Mouse (Mus musculus) kidney, postnatal 4 days (tissue): ENCODE data around the gene Nipbl.
"Not testable (repeated sequence)": the region's sequence is repeated elsewhere in the genome, so short reads cannot be mapped to it uniquely, and the experiment has no call there.

Experiments used
- DNase-seq, 2 experiments: peaks; one replicate each; pipeline ENCODE4 v3.0.0; 2021; ENCODE audit warnings: mixed read lengths in 2 of 2

Nipbl gene

GRCm38 (mm10) chr15:8443926-8444889, at the start of gene Nipbl:
Nipbl (minus strand) TSS chr15:8444463.
- DNase-seq = peak; percentile 91 to 95

GRCm38 (mm10) chr15:8485261-8485660, 41.0 kb upstream of the Nipbl start:
- DNase-seq = no peak

GRCm38 (mm10) chr15:8469006-8469575, 24.8 kb upstream of the Nipbl start:
- DNase-seq = no peak

- DNase-seq = no peak
Measured at GRCm38 (mm10) chr15:8463521-8463920, 19.3 kb upstream of the Nipbl start.

GRCm38 (mm10) chr15:8462780-8463179, 18.5 kb upstream of the Nipbl start:
- DNase-seq = no peak

- DNase-seq = no peak
Measured at GRCm38 (mm10) chr15:8460871-8461270, 16.6 kb upstream of the Nipbl start.

- DNase-seq = no peak
Measured at GRCm38 (mm10) chr15:8459979-8460378, 15.7 kb upstream of the Nipbl start.

- not testable (repeated sequence) for DNase-seq
Measured at GRCm38 (mm10) chr15:8456223-8456622, 12.0 kb upstream of the Nipbl start.

GRCm38 (mm10) chr15:8455486-8455885, 11.2 kb upstream of the Nipbl start:
- DNase-seq = no peak

- peak; percentile 9 to 42 for DNase-seq
Measured at GRCm38 (mm10) chr15:8451071-8451470, 6.8 kb upstream of the Nipbl start.

- DNase-seq = no peak
Measured at GRCm38 (mm10) chr15:8447193-8447767, 3.0 kb upstream of the Nipbl start.

GRCm38 (mm10) chr15:8446435-8446834, 2.2 kb upstream of the Nipbl start:
- DNase-seq = peak; percentile 43 to 59

GRCm38 (mm10) chr15:8445951-8446419, 1.7 kb upstream of the Nipbl start:
- DNase-seq = peak; percentile 33 to 42

GRCm38 (mm10) chr15:8444890-8445597, 781 bp upstream of the Nipbl start:
- peak; percentile 84 to 91 for DNase-seq

GRCm38 (mm10) chr15:8443168-8443925, 916 bp downstream of the Nipbl start:
- DNase-seq = peak; percentile 75 to 83

GRCm38 (mm10) chr15:8442761-8443160, 1.5 kb downstream of the Nipbl start:
- DNase-seq = no peak

GRCm38 (mm10) chr15:8442156-8442555, 2.1 kb downstream of the Nipbl start:
- DNase-seq = peak; percentile 18 to 53

- no peak for DNase-seq
Measured at GRCm38 (mm10) chr15:8433239-8433947, 10.9 kb downstream of the Nipbl start.

- no peak for DNase-seq
Measured at GRCm38 (mm10) chr15:8432534-8432933, 11.7 kb downstream of the Nipbl start.

- no peak for DNase-seq
Measured at GRCm38 (mm10) chr15:8429502-8429901, 14.8 kb downstream of the Nipbl start.

GRCm38 (mm10) chr15:8420909-8421308, 23.4 kb downstream of the Nipbl start:
- DNase-seq = no peak
